Mouse (Mus musculus): ENCODE data around the gene Mettl14. TPM values are rescaled to one million over a fixed set of nuclear protein-coding genes. Genes with fewer than 3 reads are reported as not detected.
A peak's percentile ranks its signal among the peaks of the same experiment; 100 is the strongest.
"Not testable (repeated sequence)": the region's sequence is repeated elsewhere in the genome, so short reads cannot be mapped to it uniquely, and the experiment has no call there.

Gene Mettl14
- polyA plus RNA-seq, 1 experiment from 2014 or later, result 29.1 TPM

DNA sequence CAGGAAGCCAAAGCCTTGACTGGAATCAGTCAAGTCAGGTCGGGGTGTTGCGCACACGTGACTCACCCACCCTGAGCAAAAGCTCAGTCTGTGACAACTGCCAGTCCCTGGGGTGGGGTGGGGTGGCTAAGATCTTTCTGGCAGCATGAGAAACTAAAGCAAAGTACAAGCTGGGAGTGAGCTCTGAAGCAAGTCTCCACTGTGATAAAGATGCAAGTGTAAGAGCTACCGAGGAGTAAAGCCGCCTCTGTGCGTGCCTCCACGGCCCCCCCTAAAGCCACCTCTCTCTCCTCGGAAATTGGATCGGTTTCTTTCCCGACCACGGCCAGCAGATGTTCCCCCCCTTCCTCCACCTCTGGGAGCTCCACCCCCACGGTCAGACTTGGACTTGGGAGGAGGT lies 16.7 kb downstream of the Mettl14 start:
- no peak overlapping the region for H3K4me3 ChIP-seq (replicated peaks; ENCODE audit: low read length)
- no peak for ATAC-seq
- no peak overlapping the region for H3K4me2 ChIP-seq (ENCODE audit: low read length)
- H3K27ac ChIP-seq (ENCODE audit: low read length), result no peak overlapping the region
- 87% methylated on average over 12 of the region's 12 CpGs for WGBS
- H3K36me3 ChIP-seq (ENCODE audit: control insufficient read depth, insufficient read depth), result peaks cover 21% of the 10 kb centered on the region
- no peaks in the 10 kb centered on the region for H3K27me3 ChIP-seq (replicated peaks; ENCODE audit: control insufficient read depth, insufficient read depth, low read length)
- H3K9ac ChIP-seq (replicated peaks; ENCODE audit: low read depth, low read length), result no peak overlapping the region
- no peaks in the 10 kb centered on the region for H3K4me1 ChIP-seq (replicated peaks; ENCODE audit: control insufficient read depth, insufficient read depth, low read length)
- no peaks in the 10 kb centered on the region for H3K9me3 ChIP-seq (ENCODE audit: control insufficient read depth, low read length)

DNA sequence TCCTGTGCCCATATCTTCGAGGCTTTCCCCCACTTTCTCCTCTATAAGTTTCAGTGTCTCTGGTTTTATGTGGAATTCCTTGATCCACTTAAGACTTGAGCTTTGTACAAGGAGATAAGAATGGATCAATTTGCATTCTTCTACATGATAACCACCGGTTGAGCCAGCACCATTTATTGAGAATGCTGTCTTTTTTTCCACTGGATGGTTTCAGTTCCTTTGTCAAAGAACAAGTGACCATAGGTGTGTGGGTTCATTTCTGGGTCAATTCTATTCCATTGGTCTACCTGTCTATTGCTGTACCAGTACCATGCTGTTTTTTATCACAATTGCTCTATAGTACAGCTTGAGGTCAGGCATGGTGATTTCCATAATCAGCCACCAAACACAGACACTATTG lies 19.1 kb downstream of the Mettl14 start:
- ATAC-seq; H3K4me2 ChIP-seq (ENCODE audit: low read length); H3K9ac ChIP-seq (replicated peaks; ENCODE audit: low read depth, low read length); H3K27me3 ChIP-seq (replicated peaks; ENCODE audit: control insufficient read depth, insufficient read depth, low read length); H3K4me1 ChIP-seq (replicated peaks; ENCODE audit: control insufficient read depth, insufficient read depth, low read length); H3K9me3 ChIP-seq (ENCODE audit: control insufficient read depth, low read length); H3K27ac ChIP-seq (ENCODE audit: low read length); H3K4me3 ChIP-seq (replicated peaks; ENCODE audit: low read length): not testable (repeated sequence)
- 97% methylated on average over 2 of the region's 2 CpGs for WGBS
- peaks cover 21% of the 10 kb centered on the region for H3K36me3 ChIP-seq (ENCODE audit: control insufficient read depth, insufficient read depth)

DNA sequence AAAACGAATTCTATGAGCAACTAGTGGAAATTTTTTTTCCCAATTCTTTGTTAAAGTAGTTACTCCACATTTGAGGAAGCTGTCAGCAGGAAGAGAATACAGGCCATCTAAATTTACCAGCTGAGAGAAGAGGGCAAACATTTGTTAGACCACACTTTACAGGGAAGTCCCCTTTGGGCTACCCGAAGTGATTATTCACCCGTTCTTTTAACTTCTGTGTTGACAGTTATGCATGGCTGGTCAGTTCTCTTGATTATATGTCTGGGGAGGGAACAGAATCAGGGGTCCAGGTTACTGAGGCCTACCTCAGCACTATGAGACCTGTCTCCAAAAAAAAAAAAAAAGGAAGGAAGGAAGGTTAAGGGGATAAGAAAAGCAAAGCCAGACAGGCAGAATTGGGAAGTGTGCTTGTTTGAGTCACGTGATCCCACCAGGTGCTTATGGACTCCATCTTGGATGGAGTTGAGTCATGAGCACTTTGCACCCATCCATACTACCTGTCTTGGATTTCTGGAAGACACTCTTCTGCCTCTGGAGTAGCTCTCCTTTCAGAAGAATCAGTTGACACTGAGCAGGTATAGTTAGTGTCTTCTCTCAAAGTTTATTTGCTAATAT lies 29.4 kb downstream of the Mettl14 start:
- WGBS, result 82% methylated on average over 4 of the region's 4 CpGs
- H3K9me3 ChIP-seq (ENCODE audit: control insufficient read depth, low read length), result no peaks in the 10 kb centered on the region
- no peak overlapping the region for H3K4me3 ChIP-seq (replicated peaks; ENCODE audit: low read length)
- H3K4me1 ChIP-seq (replicated peaks; ENCODE audit: control insufficient read depth, insufficient read depth, low read length), result no peaks in the 10 kb centered on the region
- no peak overlapping the region for H3K9ac ChIP-seq (replicated peaks; ENCODE audit: low read depth, low read length)
- no peaks in the 10 kb centered on the region for H3K27me3 ChIP-seq (replicated peaks; ENCODE audit: control insufficient read depth, insufficient read depth, low read length)
- no peak overlapping the region for H3K4me2 ChIP-seq (ENCODE audit: low read length)
- H3K36me3 ChIP-seq (ENCODE audit: control insufficient read depth, insufficient read depth), result no peaks in the 10 kb centered on the region
- H3K27ac ChIP-seq (ENCODE audit: low read length), result no peak overlapping the region
- no peak for ATAC-seq

DNA sequence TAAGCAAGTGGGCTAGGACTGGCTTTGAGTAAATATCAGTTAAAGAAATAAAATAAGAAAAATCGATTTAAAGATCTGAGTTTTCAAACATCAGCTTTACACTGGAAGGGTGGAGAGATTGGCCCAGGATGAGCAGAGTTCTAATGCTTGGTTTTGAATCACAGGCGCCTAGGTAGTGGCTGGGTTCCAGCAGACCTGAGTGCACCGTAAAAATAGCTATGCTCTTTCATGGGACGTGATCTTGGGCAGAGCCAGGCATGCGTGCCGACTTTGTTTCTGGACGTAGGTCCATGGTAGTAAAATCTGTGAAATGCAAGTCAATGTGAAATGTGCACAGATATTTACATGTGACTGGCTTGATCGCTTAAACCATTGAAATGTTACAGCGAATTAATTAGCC lies 31.5 kb downstream of the Mettl14 start:
- ATAC-seq, result no peak
- Histone ChIP-seq H3K4me1 (replicated peaks; ENCODE audit: control insufficient read depth, insufficient read depth, low read length) (no peaks in the 10 kb centered on the region), H3K9ac (replicated peaks; ENCODE audit: low read depth, low read length) (no peak overlapping the region), H3K4me2 (ENCODE audit: low read length) (no peak overlapping the region), H3K27me3 (replicated peaks; ENCODE audit: control insufficient read depth, insufficient read depth, low read length) (no peaks in the 10 kb centered on the region), H3K4me3 (replicated peaks; ENCODE audit: low read length) (no peak overlapping the region), H3K36me3 (ENCODE audit: control insufficient read depth, insufficient read depth) (no peaks in the 10 kb centered on the region), H3K27ac (ENCODE audit: low read length) (no peak overlapping the region), H3K9me3 (ENCODE audit: control insufficient read depth, low read length) (no peaks in the 10 kb centered on the region)
- 88% methylated on average over 9 of the region's 9 CpGs for WGBS

DNA sequence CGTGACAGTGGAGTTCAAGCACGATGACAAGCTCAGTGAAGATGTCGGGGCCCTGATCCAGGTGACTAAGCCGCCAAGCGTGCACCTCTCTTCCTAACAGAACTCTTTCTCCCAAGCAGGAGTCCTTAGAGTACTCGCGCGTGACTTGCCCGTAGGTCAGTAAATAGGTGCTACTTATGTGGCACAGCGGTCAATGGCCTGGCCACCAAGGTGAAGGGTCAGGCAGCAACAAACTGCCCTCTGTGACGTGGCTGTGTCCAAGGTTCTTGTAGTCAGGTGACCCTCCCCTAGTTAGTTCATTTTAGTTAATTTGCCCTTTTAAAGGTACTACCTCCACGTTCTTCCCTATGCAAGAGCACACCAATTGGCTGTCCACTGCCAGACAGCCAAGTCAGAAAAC lies 32.2 kb downstream of the Mettl14 start:
- Histone ChIP-seq H3K4me1 (replicated peaks; ENCODE audit: control insufficient read depth, insufficient read depth, low read length) (no peaks in the 10 kb centered on the region), H3K9ac (replicated peaks; ENCODE audit: low read depth, low read length) (no peak overlapping the region), H3K4me3 (replicated peaks; ENCODE audit: low read length) (no peak overlapping the region), H3K9me3 (ENCODE audit: control insufficient read depth, low read length) (no peaks in the 10 kb centered on the region), H3K4me2 (ENCODE audit: low read length) (no peak overlapping the region), H3K36me3 (ENCODE audit: control insufficient read depth, insufficient read depth) (no peaks in the 10 kb centered on the region), H3K27me3 (replicated peaks; ENCODE audit: control insufficient read depth, insufficient read depth, low read length) (no peaks in the 10 kb centered on the region), H3K27ac (ENCODE audit: low read length) (no peak overlapping the region)
- no peak for ATAC-seq
- WGBS, result 93% methylated on average over 12 of the region's 12 CpGs

DNA sequence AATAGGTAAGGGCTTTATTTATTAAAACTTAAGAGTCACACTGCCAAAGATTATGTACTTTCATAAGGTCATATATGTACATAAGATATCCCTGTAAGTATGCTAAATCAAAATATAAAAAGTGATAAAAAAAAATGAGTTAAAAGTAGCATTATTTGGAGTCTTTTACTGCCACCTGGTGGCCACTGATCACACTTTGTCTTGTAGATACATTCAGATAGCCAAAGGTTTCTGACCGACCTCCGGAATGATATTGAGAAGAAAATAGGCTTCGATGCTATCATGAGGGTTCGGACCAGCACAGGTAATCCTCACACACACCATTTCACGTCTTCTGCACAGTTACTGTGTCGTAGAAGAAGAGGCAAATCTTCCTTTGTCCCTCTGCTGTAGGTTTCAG lies 32.7 kb downstream of the Mettl14 start:
- no peak overlapping the region for H3K9ac ChIP-seq (replicated peaks; ENCODE audit: low read depth, low read length)
- no peaks in the 10 kb centered on the region for H3K4me1 ChIP-seq (replicated peaks; ENCODE audit: control insufficient read depth, insufficient read depth, low read length)
- ATAC-seq, result no peak
- no peaks in the 10 kb centered on the region for H3K36me3 ChIP-seq (ENCODE audit: control insufficient read depth, insufficient read depth)
- H3K9me3 ChIP-seq (ENCODE audit: control insufficient read depth, low read length), result no peaks in the 10 kb centered on the region
- H3K4me2 ChIP-seq (ENCODE audit: low read length), result no peak overlapping the region
- H3K27me3 ChIP-seq (replicated peaks; ENCODE audit: control insufficient read depth, insufficient read depth, low read length), result no peaks in the 10 kb centered on the region
- no peak overlapping the region for H3K4me3 ChIP-seq (replicated peaks; ENCODE audit: low read length)
- H3K27ac ChIP-seq (ENCODE audit: low read length), result no peak overlapping the region
- WGBS, result 67% methylated on average over 6 of the region's 6 CpGs

DNA sequence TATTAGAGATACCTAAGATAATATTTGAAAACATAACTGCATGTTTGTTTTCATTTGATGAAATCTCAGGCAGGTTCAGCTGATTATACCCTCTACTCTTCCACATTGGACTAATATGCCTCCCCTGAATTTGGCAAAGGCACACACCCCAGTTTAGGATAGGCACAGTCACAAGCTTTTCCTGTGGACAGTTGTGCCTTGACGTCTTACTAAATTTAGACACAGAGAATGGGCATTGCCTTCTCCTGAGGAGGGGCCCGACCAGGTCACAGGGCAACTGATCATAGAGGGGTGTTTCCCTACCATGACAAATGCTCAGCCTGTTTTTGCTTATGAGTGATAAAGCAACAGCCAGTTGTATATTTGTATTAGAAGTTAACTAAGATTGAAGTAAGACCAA lies 34.4 kb downstream of the Mettl14 start:
- whole genome bisulfite sequencing, result 85% methylated on average over 2 of the region's 2 CpGs

DNA sequence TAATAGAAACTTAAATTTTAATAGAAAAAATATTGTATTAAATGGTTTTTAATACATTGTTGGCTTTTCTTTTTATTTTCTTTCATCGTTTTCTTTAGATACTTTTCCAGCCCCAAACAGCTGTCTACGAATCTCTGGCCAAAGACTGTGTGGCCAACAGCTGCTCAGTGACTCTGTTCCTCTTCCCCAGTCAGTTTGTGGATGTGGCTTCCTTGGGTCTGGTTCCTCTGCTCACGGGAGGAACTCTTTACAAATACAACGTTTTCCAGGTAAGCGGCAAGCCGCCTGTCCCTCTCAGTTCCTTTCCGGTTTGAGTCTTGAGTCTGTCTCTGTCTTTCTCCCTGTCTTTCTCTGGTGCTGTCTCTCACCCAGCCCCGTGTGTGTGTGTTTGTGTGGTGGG lies 35.3 kb downstream of the Mettl14 start:
- Histone ChIP-seq H3K36me3 (ENCODE audit: control insufficient read depth, insufficient read depth) (no peaks in the 10 kb centered on the region), H3K4me3 (replicated peaks; ENCODE audit: low read length) (no peak overlapping the region), H3K9ac (replicated peaks; ENCODE audit: low read depth, low read length) (no peak overlapping the region), H3K4me1 (replicated peaks; ENCODE audit: control insufficient read depth, insufficient read depth, low read length) (0 out of 2 replicates have a peak, but pooled peaks cover 2% of the 10 kb centered on the region), H3K27me3 (replicated peaks; ENCODE audit: control insufficient read depth, insufficient read depth, low read length) (no peaks in the 10 kb centered on the region), H3K27ac (ENCODE audit: low read length) (no peak overlapping the region), H3K9me3 (ENCODE audit: control insufficient read depth, low read length) (no peaks in the 10 kb centered on the region), H3K4me2 (ENCODE audit: low read length) (no peak overlapping the region)
- 83% methylated on average over 8 of the region's 8 CpGs for WGBS
- ATAC-seq, result no peak

More for the DNA sequence above, 34.4 kb downstream of the Mettl14 start:
- no peak overlapping the region for H3K4me3 ChIP-seq (replicated peaks; ENCODE audit: low read length)
- H3K4me2 ChIP-seq (ENCODE audit: low read length), result no peak overlapping the region
- no peak for ATAC-seq
- H3K36me3 ChIP-seq (ENCODE audit: control insufficient read depth, insufficient read depth), result no peaks in the 10 kb centered on the region
- H3K9me3 ChIP-seq (ENCODE audit: control insufficient read depth, low read length), result no peaks in the 10 kb centered on the region
- no peak overlapping the region for H3K9ac ChIP-seq (replicated peaks; ENCODE audit: low read depth, low read length)
- no peak overlapping the region for H3K27ac ChIP-seq (ENCODE audit: low read length)
- H3K4me1 ChIP-seq (replicated peaks; ENCODE audit: control insufficient read depth, insufficient read depth, low read length), result 0 out of 2 replicates have a peak, but pooled peaks cover 2% of the 10 kb centered on the region
- H3K27me3 ChIP-seq (replicated peaks; ENCODE audit: control insufficient read depth, insufficient read depth, low read length), result no peaks in the 10 kb centered on the region

DNA sequence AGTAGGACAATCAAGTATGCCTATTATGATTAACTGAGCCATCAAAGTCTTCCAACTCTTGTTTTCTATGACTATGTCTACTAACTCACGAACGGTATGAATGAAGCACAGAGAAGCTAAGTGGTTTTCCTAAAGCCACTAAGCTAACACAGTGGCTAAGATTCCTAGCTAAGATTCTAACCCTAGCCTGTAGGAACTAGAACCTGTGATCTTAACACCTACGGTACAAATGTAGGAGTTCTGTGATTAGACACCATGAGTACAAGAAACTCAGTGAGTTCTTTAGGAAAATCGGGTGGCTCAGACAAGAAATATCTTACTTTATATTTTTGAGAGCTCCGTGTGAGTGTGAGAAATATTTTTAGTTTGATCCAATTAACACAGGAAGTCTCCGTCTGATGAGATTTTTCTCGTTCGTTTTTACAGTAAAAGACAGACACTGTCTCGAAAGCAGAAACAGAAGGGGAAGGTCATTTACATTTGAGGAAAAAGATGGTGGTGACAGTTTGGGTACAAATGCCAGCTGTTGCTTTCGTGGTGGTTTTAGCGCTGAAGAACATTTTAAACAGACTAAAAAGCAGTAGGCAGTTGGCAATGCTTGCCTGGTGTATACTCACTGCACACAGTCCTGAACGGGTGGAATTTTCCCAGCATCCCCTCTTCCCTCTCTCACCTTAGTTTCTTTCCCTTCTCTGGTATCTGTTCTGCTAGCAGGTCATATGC lies 37.7 kb downstream of the Mettl14 start:
- Histone ChIP-seq H3K27me3 (replicated peaks; ENCODE audit: control insufficient read depth, insufficient read depth, low read length) (no peaks in the 10 kb centered on the region), H3K36me3 (ENCODE audit: control insufficient read depth, insufficient read depth) (no peaks in the 10 kb centered on the region), H3K4me1 (replicated peaks; ENCODE audit: control insufficient read depth, insufficient read depth, low read length) (0 out of 2 replicates have a peak, but pooled peaks cover 2% of the 10 kb centered on the region), H3K27ac (ENCODE audit: low read length) (no peak overlapping the region), H3K9ac (replicated peaks; ENCODE audit: low read depth, low read length) (no peak overlapping the region), H3K9me3 (ENCODE audit: control insufficient read depth, low read length) (no peaks in the 10 kb centered on the region), H3K4me3 (replicated peaks; ENCODE audit: low read length) (no peak overlapping the region), H3K4me2 (ENCODE audit: low read length) (no peak overlapping the region)
- WGBS, result 67% methylated on average over 12 of the region's 12 CpGs
- ATAC-seq, result peak; percentile 86

Data from forebrain, embryonic 16.5 days (tissue).